Mouse (Mus musculus): ENCODE results near the gene Pithd1.

DNA sequence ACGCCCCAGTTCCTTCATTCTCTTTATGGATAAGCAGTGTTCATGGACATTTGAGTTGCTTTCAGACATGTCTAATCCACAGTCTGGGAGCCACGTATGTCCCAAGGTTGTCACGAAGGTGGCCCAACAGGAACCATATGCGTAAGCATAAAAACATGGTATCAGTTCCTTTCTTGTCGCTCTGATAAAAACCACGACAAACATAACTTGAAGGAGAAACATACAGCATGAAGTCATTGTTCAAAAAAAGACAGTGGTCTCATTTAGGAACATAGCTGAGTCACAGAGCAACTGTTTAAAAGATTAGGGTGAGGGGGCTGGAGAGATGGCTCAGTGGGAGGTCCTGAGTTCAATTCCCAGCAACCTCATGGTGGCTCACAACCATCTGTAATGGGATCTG, 44.9 kb downstream of the Pithd1 start:
- TF ChIP-seq CTCF (IDR thresholded peaks at IDR 0.05; ENCODE audit: borderline replicate concordance, control insufficient read depth, extremely low read depth, insufficient read depth, low read length, poor library complexity) (no peak), POLR2A (IDR thresholded peaks at IDR 0.05; ENCODE audit: control insufficient read depth, extremely low read depth, insufficient read depth, low read length, poor library complexity) (no peak)
